Mouse (Mus musculus): ENCODE results near the gene Il22ra2. TPM values are rescaled to one million over a fixed set of nuclear protein-coding genes. Genes with fewer than 3 reads are reported as not detected.

The Il22ra2 gene
- polyA plus RNA-seq, 1 experiment, result not detected

DNA sequence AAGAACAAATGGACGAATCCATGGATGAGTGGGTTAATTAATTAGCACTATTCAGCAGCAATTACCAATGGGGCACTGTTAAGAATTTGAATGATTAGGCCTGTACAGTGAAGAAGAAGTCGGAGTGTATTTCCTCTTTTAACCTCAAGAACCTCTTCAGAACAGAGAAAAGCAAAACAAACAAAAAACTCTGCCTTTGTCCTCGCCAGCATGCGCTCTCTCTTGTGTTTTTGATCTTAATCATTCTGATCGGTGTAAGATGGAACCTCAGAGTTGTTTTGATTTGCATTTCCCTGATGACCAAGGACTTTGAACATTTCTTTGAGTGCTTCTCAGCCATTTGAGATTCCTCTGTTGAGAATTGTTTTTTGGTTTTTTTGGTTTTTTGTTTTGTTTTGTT, 2.1 kb upstream of the Il22ra2 start:
- Histone ChIP-seq H3K4me1 (ENCODE audit: control insufficient read depth, insufficient read depth, low read length) (no peaks in the 10 kb centered on the region), H3K4me3 (ENCODE audit: insufficient read depth, low read depth, low read length) (no peak overlapping the region), H3K27ac (ENCODE audit: insufficient read depth, low read depth, low read length) (no peak overlapping the region)
- no peak for TF ChIP-seq POLR2A (IDR thresholded peaks at IDR 0.05; ENCODE audit: insufficient read depth, low read depth, low read length)
- no peak for TF ChIP-seq CTCF (IDR thresholded peaks at IDR 0.05; ENCODE audit: insufficient read depth, low read depth, low read length)
- WGBS, result 63% methylated on average over 5 of the region's 5 CpGs

DNA sequence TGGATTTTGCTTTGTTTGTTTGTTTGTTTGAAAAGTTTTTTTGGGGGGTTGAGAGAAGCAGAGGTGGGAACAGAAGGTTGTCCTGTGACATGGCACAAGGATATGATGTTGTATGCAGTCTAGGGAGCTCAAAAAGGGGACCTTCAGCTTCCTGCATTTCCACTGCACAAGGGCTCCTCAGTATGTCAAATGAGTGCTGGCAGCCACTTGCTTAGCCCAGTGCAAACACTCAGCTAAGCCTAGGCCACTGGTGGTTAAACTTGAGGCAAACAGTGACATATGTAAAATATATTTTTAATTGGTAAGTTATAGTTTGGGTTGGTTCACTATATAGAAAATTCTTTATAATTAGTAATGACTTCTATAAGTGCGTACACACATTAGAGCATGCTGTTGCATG, 2.8 kb downstream of the Il22ra2 start:
- TF ChIP-seq CTCF (IDR thresholded peaks at IDR 0.05; ENCODE audit: insufficient read depth, low read depth, low read length), result no peak
- TF ChIP-seq POLR2A (IDR thresholded peaks at IDR 0.05; ENCODE audit: insufficient read depth, low read depth, low read length), result no peak
- WGBS, result 97% methylated on average over 1 of the region's 1 CpGs
- Histone ChIP-seq H3K4me3 (ENCODE audit: insufficient read depth, low read depth, low read length) (no peak overlapping the region), H3K4me1 (ENCODE audit: control insufficient read depth, insufficient read depth, low read length) (no peaks in the 10 kb centered on the region), H3K27ac (ENCODE audit: insufficient read depth, low read depth, low read length) (no peak overlapping the region)

DNA sequence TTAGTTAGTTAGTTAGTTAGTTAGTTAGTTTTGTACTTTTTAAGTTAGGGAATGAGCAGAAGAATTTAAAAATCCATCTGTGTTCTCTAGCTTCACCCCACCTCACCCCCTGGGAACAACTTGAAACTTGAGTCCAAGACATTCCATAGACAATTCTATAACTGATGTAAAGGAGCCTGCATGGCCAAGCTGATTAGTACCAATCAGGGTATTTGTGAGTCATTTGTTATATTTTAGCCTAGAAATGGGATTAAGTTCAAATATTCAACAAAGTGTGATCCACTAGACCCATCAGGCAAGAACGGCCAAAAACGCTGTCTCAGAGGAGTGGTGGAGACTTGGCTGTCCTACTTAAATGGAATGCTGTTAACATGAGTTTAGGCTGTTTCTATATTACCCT, 5.5 kb downstream of the Il22ra2 start:
- Histone ChIP-seq H3K27ac (ENCODE audit: insufficient read depth, low read depth, low read length) (no peak overlapping the region), H3K4me3 (ENCODE audit: insufficient read depth, low read depth, low read length) (no peak overlapping the region), H3K4me1 (ENCODE audit: control insufficient read depth, insufficient read depth, low read length) (no peaks in the 10 kb centered on the region)
- WGBS, result 83% methylated on average over 2 of the region's 2 CpGs
- TF ChIP-seq POLR2A (IDR thresholded peaks at IDR 0.05; ENCODE audit: insufficient read depth, low read depth, low read length) (no peak), CTCF (IDR thresholded peaks at IDR 0.05; ENCODE audit: insufficient read depth, low read depth, low read length) (no peak)

DNA sequence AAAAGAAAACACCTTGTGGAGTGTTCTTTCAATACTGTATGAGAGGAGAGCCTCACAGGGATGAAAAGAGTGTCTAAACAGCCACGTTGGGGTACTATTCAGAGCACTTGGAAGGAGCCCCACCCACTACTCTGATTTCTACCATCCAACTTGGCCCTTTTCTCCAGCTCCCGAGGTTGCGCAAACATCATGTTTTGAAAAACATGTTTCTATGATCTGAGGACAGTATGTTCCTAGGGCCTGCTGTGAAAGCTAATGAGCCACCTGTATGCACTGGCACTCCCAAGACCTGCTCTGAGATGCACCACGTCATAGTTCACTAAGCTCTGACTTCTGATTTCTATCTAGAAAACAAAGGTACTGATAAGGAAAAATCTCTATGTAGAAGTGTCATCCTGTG, 6.0 kb downstream of the Il22ra2 start:
- H3K4me3 ChIP-seq (ENCODE audit: insufficient read depth, low read depth, low read length), result no peak overlapping the region
- no peaks in the 10 kb centered on the region for H3K4me1 ChIP-seq (ENCODE audit: control insufficient read depth, insufficient read depth, low read length)
- WGBS, result 84% methylated on average over 4 of the region's 4 CpGs
- TF ChIP-seq CTCF (IDR thresholded peaks at IDR 0.05; ENCODE audit: insufficient read depth, low read depth, low read length) (no peak), POLR2A (IDR thresholded peaks at IDR 0.05; ENCODE audit: insufficient read depth, low read depth, low read length) (no peak)
- H3K27ac ChIP-seq (ENCODE audit: insufficient read depth, low read depth, low read length), result no peak overlapping the region

DNA sequence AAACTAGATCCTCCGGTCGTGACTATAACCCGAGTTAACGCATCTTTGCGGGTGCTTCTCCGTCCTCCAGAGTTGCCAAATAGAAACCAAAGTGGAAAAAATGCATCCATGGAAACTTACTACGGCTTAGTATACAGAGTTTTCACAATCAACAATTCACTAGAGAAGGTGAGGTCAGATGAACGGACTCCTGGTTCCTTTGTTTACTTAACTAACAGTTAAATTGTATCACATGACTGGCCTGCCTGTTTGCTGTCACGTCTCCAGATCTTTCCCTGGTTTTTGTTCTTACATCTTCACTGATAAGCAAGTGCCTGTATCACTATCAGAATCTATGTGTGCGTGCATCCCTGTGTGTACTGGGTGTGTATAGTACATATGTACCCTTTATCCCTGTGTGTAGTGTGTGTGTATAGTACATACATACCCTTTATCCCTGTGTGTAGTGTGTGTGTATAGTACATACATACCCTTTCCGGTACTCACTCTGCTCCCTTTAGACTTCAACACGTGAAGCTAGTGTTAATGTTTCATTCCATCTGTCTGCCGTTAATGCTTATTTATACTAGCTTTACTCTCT, 9.9 kb downstream of the Il22ra2 start:
- no peaks in the 10 kb centered on the region for H3K4me1 ChIP-seq (ENCODE audit: control insufficient read depth, insufficient read depth, low read length)
- WGBS, result 71% methylated on average over 13 of the region's 13 CpGs

DNA sequence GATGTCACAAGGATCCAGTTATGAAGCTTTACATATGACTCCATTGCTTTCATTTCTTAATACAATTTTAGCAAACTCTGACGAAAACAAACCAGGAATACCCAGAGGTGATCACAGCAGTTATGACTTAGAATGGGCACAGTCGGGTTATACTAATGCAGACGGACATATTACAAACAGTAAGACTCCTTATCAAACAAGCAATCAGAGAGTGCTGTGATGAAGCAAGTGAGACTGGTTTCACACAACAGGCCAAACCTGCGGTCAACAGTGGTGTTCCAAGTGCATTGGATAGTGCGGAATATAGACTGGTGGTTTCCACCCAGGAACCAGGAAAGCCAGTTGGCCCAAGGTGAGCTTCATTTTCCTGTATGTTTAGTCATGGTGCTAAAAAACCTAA, 17.1 kb downstream of the Il22ra2 start:
- H3K4me1 ChIP-seq (ENCODE audit: control insufficient read depth, insufficient read depth, low read length), result no peaks in the 10 kb centered on the region
- H3K27ac ChIP-seq (ENCODE audit: insufficient read depth, low read depth, low read length), result no peak overlapping the region
- no peak for TF ChIP-seq POLR2A (IDR thresholded peaks at IDR 0.05; ENCODE audit: insufficient read depth, low read depth, low read length)
- TF ChIP-seq CTCF (IDR thresholded peaks at IDR 0.05; ENCODE audit: insufficient read depth, low read depth, low read length), result no peak
- no peak overlapping the region for H3K4me3 ChIP-seq (ENCODE audit: insufficient read depth, low read depth, low read length)
- WGBS, result 94% methylated on average over 5 of the region's 5 CpGs

More for the DNA sequence above, 9.9 kb downstream of the Il22ra2 start:
- no peak overlapping the region for H3K27ac ChIP-seq (ENCODE audit: insufficient read depth, low read depth, low read length)
- H3K4me3 ChIP-seq (ENCODE audit: insufficient read depth, low read depth, low read length), result no peak overlapping the region
- no peak for TF ChIP-seq POLR2A (IDR thresholded peaks at IDR 0.05; ENCODE audit: insufficient read depth, low read depth, low read length)
- TF ChIP-seq CTCF (IDR thresholded peaks at IDR 0.05; ENCODE audit: insufficient read depth, low read depth, low read length), result no peak

DNA sequence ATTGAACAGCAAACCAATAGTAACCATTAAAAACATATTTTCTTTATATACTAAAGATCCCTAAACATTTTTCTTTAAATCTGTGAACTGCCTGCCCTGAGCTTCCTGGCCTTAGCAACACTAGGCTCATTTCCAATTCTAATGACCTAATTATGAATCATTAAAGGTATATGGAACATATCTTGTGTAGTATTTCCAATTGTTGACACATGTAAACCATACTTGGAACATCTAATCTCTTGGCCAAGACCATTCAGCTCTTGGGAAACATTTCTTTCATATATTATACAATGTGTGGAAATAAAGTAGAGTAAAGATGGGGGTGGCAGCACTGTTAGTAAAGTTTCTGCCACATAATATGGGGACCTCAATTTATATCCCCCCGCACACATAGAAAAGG, 17.8 kb downstream of the Il22ra2 start:
- TF ChIP-seq CTCF (IDR thresholded peaks at IDR 0.05; ENCODE audit: insufficient read depth, low read depth, low read length), result no peak
- no peak for TF ChIP-seq POLR2A (IDR thresholded peaks at IDR 0.05; ENCODE audit: insufficient read depth, low read depth, low read length)
- H3K4me3 ChIP-seq (ENCODE audit: insufficient read depth, low read depth, low read length), result no peak overlapping the region
- H3K27ac ChIP-seq (ENCODE audit: insufficient read depth, low read depth, low read length), result no peak overlapping the region
- H3K4me1 ChIP-seq (ENCODE audit: control insufficient read depth, insufficient read depth, low read length), result no peaks in the 10 kb centered on the region
- WGBS, result 98% methylated on average over 1 of the region's 1 CpGs

DNA sequence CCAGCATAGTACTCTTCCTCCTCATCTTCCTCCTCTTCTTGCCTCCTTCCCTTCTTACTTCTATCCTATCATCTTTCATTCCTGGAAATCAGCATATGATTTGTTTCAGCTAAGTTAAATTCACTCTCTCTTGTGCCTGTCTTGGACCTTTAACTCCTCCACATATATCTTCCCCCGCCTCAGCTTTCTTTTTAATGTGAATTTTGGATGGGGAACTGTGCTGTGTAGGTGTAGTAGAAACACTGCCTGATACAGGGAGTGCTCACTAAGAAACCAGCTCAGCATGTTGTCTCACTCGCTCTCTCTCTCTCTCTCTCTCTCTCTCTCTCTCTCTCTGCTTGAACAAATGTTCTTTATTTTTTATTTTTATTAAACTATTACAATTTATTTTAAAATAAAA, 23.3 kb downstream of the Il22ra2 start:
- TF ChIP-seq POLR2A (IDR thresholded peaks at IDR 0.05; ENCODE audit: insufficient read depth, low read depth, low read length) (no peak), CTCF (IDR thresholded peaks at IDR 0.05; ENCODE audit: insufficient read depth, low read depth, low read length) (no peak)
- Histone ChIP-seq H3K4me3 (ENCODE audit: insufficient read depth, low read depth, low read length) (no peak overlapping the region), H3K4me1 (ENCODE audit: control insufficient read depth, insufficient read depth, low read length) (no peaks in the 10 kb centered on the region), H3K27ac (ENCODE audit: insufficient read depth, low read depth, low read length) (no peak overlapping the region)
- WGBS, result 88% methylated on average over 2 of the region's 2 CpGs

DNA sequence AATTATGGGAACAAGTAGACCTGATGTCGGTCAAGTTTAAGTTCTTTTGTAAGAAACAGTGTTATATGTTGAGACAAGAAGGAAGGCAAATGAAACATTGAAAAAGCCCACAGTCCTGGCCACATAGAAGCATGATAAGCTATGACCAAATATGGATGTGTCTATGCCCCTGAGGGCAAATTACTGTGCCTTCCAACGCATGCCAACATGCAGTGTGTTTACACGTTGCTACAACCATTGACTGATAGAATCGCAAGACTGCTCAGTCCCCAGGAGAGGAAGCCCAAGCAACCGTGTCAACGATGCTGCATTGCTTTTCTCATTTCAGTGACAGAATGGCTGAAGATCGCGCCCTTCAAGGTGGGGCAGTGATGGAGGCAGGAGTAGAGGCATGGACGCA, 35.6 kb downstream of the Il22ra2 start:
- 94% methylated on average over 9 of the region's 9 CpGs for WGBS
- H3K27ac ChIP-seq (ENCODE audit: insufficient read depth, low read depth, low read length), result no peak overlapping the region
- H3K4me1 ChIP-seq (ENCODE audit: control insufficient read depth, insufficient read depth, low read length), result no peaks in the 10 kb centered on the region
- no peak overlapping the region for H3K4me3 ChIP-seq (ENCODE audit: insufficient read depth, low read depth, low read length)
- TF ChIP-seq CTCF (IDR thresholded peaks at IDR 0.05; ENCODE audit: insufficient read depth, low read depth, low read length) (no peak), POLR2A (IDR thresholded peaks at IDR 0.05; ENCODE audit: insufficient read depth, low read depth, low read length) (no peak)

DNA sequence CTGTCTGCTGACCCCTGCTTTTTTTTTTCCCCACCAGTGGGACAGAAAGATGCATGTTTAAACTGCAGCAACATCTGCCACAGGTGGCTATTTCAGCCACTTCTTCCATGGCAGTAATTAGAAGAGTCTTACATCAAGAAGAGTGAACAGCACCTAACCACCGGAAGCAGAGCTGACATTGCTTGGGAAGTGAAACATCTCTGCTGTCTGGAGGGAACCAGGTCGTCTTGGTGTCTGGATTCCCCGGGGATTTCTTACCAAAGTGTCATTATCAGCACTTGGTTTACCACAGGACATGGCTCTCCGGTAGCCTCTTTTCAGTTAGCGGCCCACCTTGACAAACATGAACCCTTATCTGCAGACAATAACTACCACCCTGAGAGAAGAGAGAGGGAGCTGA, 38.2 kb downstream of the Il22ra2 start:
- H3K4me3 ChIP-seq (ENCODE audit: insufficient read depth, low read depth, low read length), result no peak overlapping the region
- H3K27ac ChIP-seq (ENCODE audit: insufficient read depth, low read depth, low read length), result no peak overlapping the region
- WGBS, result 91% methylated on average over 5 of the region's 5 CpGs
- no peak for TF ChIP-seq CTCF (IDR thresholded peaks at IDR 0.05; ENCODE audit: insufficient read depth, low read depth, low read length)
- no peak for TF ChIP-seq POLR2A (IDR thresholded peaks at IDR 0.05; ENCODE audit: insufficient read depth, low read depth, low read length)
- H3K4me1 ChIP-seq (ENCODE audit: control insufficient read depth, insufficient read depth, low read length), result no peaks in the 10 kb centered on the region

Measured in olfactory bulb, adult 2 months (tissue).